ENCODE assay signal across 19 mouse cellular contexts in genomic region chr19:4147022-4147405, GRCm38 (mm10). TPM values are rescaled to one million over a fixed set of nuclear protein-coding genes. Genes with fewer than 3 reads are reported as not detected.
DNase-seq lines count a peak whose midpoint lies in the region; ATAC-seq and TF ChIP-seq lines count a peak whose summit lies in the region.
"Had no signal": no experiment of that assay in that cellular context is flagged by ENCODE, and none has a peak within 500 bp of the region (broad histone marks: within the 10 kb centered on the region; RNA-seq: fewer than 3 reads in every experiment).

No protein-coding gene starts in this region.

- intact Hi-C loops in heart, postnatal 36 days (cut with DNase I) = no loop called here

- peak; percentile 33 for DNase-seq in cerebellum, adult 11-12 months
- no peak for DNase-seq in cerebellum, postnatal 4 days (ENCODE audit: low spot score in 2 of 2)
- no peak for DNase-seq in heart, postnatal 36 days
- no peak for DNase-seq in spleen, adult 2 months (ENCODE audit: low read depth in 1 of 2, low spot score in 2 of 2)
- no peak for DNase-seq in spleen, adult 12 weeks (ENCODE audit: low spot score)
- DNase-seq in left cerebral cortex, adult 8-10 months (ENCODE audit: low spot score in 2 of 2) = no peak
- no peak for DNase-seq in gastrocnemius, postnatal 10 days
- DNase-seq: cerebellum, postnatal 10 days; heart, postnatal 14 days; kidney, adult 8-10 months; liver; retina, postnatal 1 day had no signal

- no peak for ATAC-seq in heart, embryonic 13.5 days (ENCODE audit: extremely low read depth, insufficient number of reproducible peaks, low FRiP score, low TSS enrichment)
- ATAC-seq: hindbrain, embryonic 16.5 days had no signal

- H3K4me3 ChIP-seq in heart, embryonic 13.5 days = no peak overlapping the region
- no peak overlapping the region for H3K4me3 ChIP-seq in spleen, adult 2 months (ENCODE audit: extremely low read depth, insufficient read depth, insufficient read length)
- H3K4me3 ChIP-seq: lung, embryonic 15.5 days; stomach, embryonic 15.5 days had no signal

- 49% methylated on average over 3 of the region's 3 CpGs for WGBS in heart, embryonic 13.5 days
- WGBS in spleen, adult 2 months = 50% methylated on average over 3 of the region's 3 CpGs

- TF ChIP-seq POLR2A in spleen, adult 2 months (IDR thresholded peaks at IDR 0.05; ENCODE audit: low read depth, low read length) = no peak

- H3K9me3 ChIP-seq in heart, embryonic 13.5 days = peaks cover 5% of the 10 kb centered on the region; the same call in 1 of the 2 replicates
- H3K9me3 ChIP-seq: lung, embryonic 15.5 days; stomach, embryonic 15.5 days had no signal

- H3K9ac ChIP-seq in heart, embryonic 13.5 days = 0 out of 2 replicates have a peak overlapping the region, but pooled peaks have one; percentile 91
- H3K9ac ChIP-seq: stomach, embryonic 15.5 days had no signal

- no peaks in the 10 kb centered on the region for H3K27me3 ChIP-seq in heart, embryonic 13.5 days (replicated peaks)
- no peaks in the 10 kb centered on the region for H3K27me3 ChIP-seq in spleen, adult 2 months (ENCODE audit: control insufficient read depth, insufficient read depth, low read length)
- H3K27me3 ChIP-seq: lung, embryonic 15.5 days; stomach, embryonic 15.5 days had no signal

- H3K4me1 ChIP-seq in heart, embryonic 13.5 days = peaks cover 30% of the 10 kb centered on the region
- peaks cover 58% of the 10 kb centered on the region for H3K4me1 ChIP-seq in spleen, adult 2 months (ENCODE audit: control insufficient read depth, insufficient read depth, insufficient read length)

- no peak for TF ChIP-seq CTCF in spleen, adult 2 months (IDR thresholded peaks at IDR 0.05; ENCODE audit: extremely low read depth, insufficient read depth, insufficient read length, insufficient replicate concordance)

- H3K36me3 ChIP-seq in heart, embryonic 13.5 days = peaks cover 22% of the 10 kb centered on the region
- peaks cover 14% of the 10 kb centered on the region; the same call in 1 of the 2 replicates for H3K36me3 ChIP-seq in spleen, adult 2 months (ENCODE audit: control insufficient read depth, insufficient read depth, low read length)

- H3K27ac ChIP-seq in heart, embryonic 13.5 days (replicated peaks) = no peak overlapping the region
- peak overlapping the region; percentile 72 for H3K27ac ChIP-seq in spleen, adult 2 months (ENCODE audit: insufficient read depth, low read length)
- H3K27ac ChIP-seq: lung, embryonic 15.5 days; stomach, embryonic 15.5 days had no signal

- no peak overlapping the region for H3K4me2 ChIP-seq in heart, embryonic 13.5 days
- H3K4me2 ChIP-seq: lung, embryonic 15.5 days; stomach, embryonic 15.5 days had no signal

RNA-seq across cellular contexts. Expression of gene Coro1b, which starts 1.4 kb away (rescaled TPM):
- polyA plus RNA-seq in heart, embryonic 13.5 days (2015; fragmentation: Nextera tagmentation; extraction: Ambion mirVana) = 107 and 122 TPM in 2 replicates
- 10 to 100 TPM; 52.4 to 55.6 TPM for total RNA-seq in heart, postnatal 36 days (2021)
- polyA plus RNA-seq in spleen, adult 2 months (2012; rRNA removed) = 386 and 394 TPM in 2 replicates
- total RNA-seq in left cerebral cortex, adult 8-10 months (2022) = 10 to 100 TPM; 86.9 to 98.0 (median 92.5) TPM
- total RNA-seq in gastrocnemius, postnatal 10 days (2021) = 10 to 100 TPM; 41.1 to 48.6 TPM

RNA-seq across cellular contexts. Expression of gene Cabp4, which starts 3.2 kb away (rescaled TPM):
- polyA plus RNA-seq in heart, embryonic 13.5 days (2015; fragmentation: Nextera tagmentation; extraction: Ambion mirVana) = not detected in 2 replicates
- total RNA-seq in heart, postnatal 36 days (2021) = under 1 TPM in 1 of 2 experiments, not detected in 1; 0.19 TPM
- 1.9 and 2.2 TPM in 2 replicates for polyA plus RNA-seq in spleen, adult 2 months (2012; rRNA removed)
- under 1 TPM in 3 of 4 experiments, not detected in 1; 0.17 to 0.37 (median 0.34) TPM for total RNA-seq in left cerebral cortex, adult 8-10 months (2022)
- not detected for total RNA-seq in gastrocnemius, postnatal 10 days (2021)
- total RNA-seq: heart, adult 8-10 months; heart, postnatal 14 days; monocyte, adult 5-6 weeks had no signal
- polyA plus RNA-seq: midbrain, embryonic 10.5 days had no signal

RNA-seq across cellular contexts. Expression of gene Ptprcap, which starts 6.4 kb away (rescaled TPM):
- polyA plus RNA-seq in heart, embryonic 13.5 days (2015; fragmentation: Nextera tagmentation; extraction: Ambion mirVana) = 1.2 and 1.4 TPM in 2 replicates
- total RNA-seq in heart, postnatal 36 days (2021) = 1 to 10 TPM; 1.1 to 1.3 TPM
- polyA plus RNA-seq in spleen, adult 2 months (2012; rRNA removed) = 631 and 1,026 TPM in 2 replicates
- total RNA-seq in left cerebral cortex, adult 8-10 months (2022) = 1 to 10 TPM; 1.6 to 2.2 (median 1.8) TPM
- 1 to 10 TPM in 1 of 2 experiments, under 1 TPM in 1; 0.49 to 2.0 TPM for total RNA-seq in gastrocnemius, postnatal 10 days (2021)
- polyA plus RNA-seq: midbrain, embryonic 10.5 days had no signal

RNA-seq across cellular contexts. Expression of gene Gpr152, which starts 7.4 kb away (rescaled TPM):
- not detected in 2 replicates for polyA plus RNA-seq in heart, embryonic 13.5 days (2015; fragmentation: Nextera tagmentation; extraction: Ambion mirVana)
- not detected for total RNA-seq in heart, postnatal 36 days (2021)
- 0.09 and 0.11 TPM in 2 replicates for polyA plus RNA-seq in spleen, adult 2 months (2012; rRNA removed)
- total RNA-seq in left cerebral cortex, adult 8-10 months (2022) = under 1 TPM in 1 of 4 experiments, not detected in 3; 0.08 TPM
- total RNA-seq in gastrocnemius, postnatal 10 days (2021) = not detected
- total RNA-seq: heart, adult 8-10 months; heart, postnatal 14 days; monocyte, adult 5-6 weeks had no signal
- polyA plus RNA-seq: hindbrain, embryonic 16.5 days; lung, embryonic 15.5 days; midbrain, embryonic 10.5 days; stomach, embryonic 15.5 days had no signal

RNA-seq across cellular contexts. Expression of gene Rps6kb2, which starts 16.1 kb away (rescaled TPM):
- polyA plus RNA-seq in heart, embryonic 13.5 days (2015; fragmentation: Nextera tagmentation; extraction: Ambion mirVana) = 46.0 and 47.1 TPM in 2 replicates
- total RNA-seq in heart, postnatal 36 days (2021) = 10 to 100 TPM; 16.4 to 18.8 TPM
- 40.7 and 51.5 TPM in 2 replicates for polyA plus RNA-seq in spleen, adult 2 months (2012; rRNA removed)
- 10 to 100 TPM; 28.6 to 39.6 (median 34.1) TPM for total RNA-seq in left cerebral cortex, adult 8-10 months (2022)
- 10 to 100 TPM; 25.3 to 30.9 TPM for total RNA-seq in gastrocnemius, postnatal 10 days (2021)
